Mouse (Mus musculus): ENCODE results near the gene Gjc3.
"Not testable (repeated sequence)": the region's sequence is repeated elsewhere in the genome, so short reads cannot be mapped to it uniquely, and the experiment has no call there.

Gene Gjc3

GRCm38 (mm10) chr5:137962945-137963344 is at the start of gene Gjc3:
Gene Gjc3, minus strand, starts transcription at chr5:137963098.
- in situ Hi-C loops (cut with MboI, MseI): loop anchor here (5.0 kb wide), 1 partner anchor 76 kb away; no protein-coding TSS in a partner anchor

- in situ Hi-C loops (cut with MboI, MseI): no loop called here
Observed at GRCm38 (mm10) chr5:138012382-138012781, 49.5 kb upstream of the Gjc3 start.

- in situ Hi-C loops (cut with MboI, MseI): no loop called here
Observed at GRCm38 (mm10) chr5:138009437-138009836, 46.5 kb upstream of the Gjc3 start.

- in situ Hi-C loops (cut with MboI, MseI): no loop called here
Observed at GRCm38 (mm10) chr5:137986351-137986750, 23.5 kb upstream of the Gjc3 start.

GRCm38 (mm10) chr5:137981300-137981699 is 18.4 kb upstream of the Gjc3 start, which contains the start of gene Azgp1:
Gene Azgp1, plus strand, starts transcription at chr5:137981520.
- in situ Hi-C loops (cut with MboI, MseI): no loop called here

GRCm38 (mm10) chr5:137979081-137979480 is 16.2 kb upstream of the Gjc3 start:
- in situ Hi-C loops (cut with MboI, MseI): no loop called here

- in situ Hi-C loops (cut with MboI, MseI): no loop called here
Observed at GRCm38 (mm10) chr5:137977291-137977690, 14.4 kb upstream of the Gjc3 start.

- in situ Hi-C loops (cut with MboI, MseI): no loop called here
Observed at GRCm38 (mm10) chr5:137975434-137975833, 12.5 kb upstream of the Gjc3 start.

- in situ Hi-C loops (cut with MboI, MseI): no loop called here
Observed at GRCm38 (mm10) chr5:137974724-137975123, 11.8 kb upstream of the Gjc3 start.

GRCm38 (mm10) chr5:137973738-137974137 is 10.8 kb upstream of the Gjc3 start:
- in situ Hi-C loops (cut with MboI, MseI): no loop called here

- in situ Hi-C loops (cut with MboI, MseI): no loop called here
Observed at GRCm38 (mm10) chr5:137973161-137973560, 10.3 kb upstream of the Gjc3 start.

GRCm38 (mm10) chr5:137966492-137966891 is 3.6 kb upstream of the Gjc3 start:
- in situ Hi-C loops (cut with MboI, MseI): no loop called here

GRCm38 (mm10) chr5:137956404-137956803 is 6.5 kb downstream of the Gjc3 start:
- in situ Hi-C loops (cut with MboI, MseI): no loop called here

- in situ Hi-C loops (cut with MboI, MseI): no loop called here
Observed at GRCm38 (mm10) chr5:137951218-137951617, 11.7 kb downstream of the Gjc3 start.

GRCm38 (mm10) chr5:137947303-137947702 is 15.6 kb downstream of the Gjc3 start:
- in situ Hi-C loops (cut with MboI, MseI): no loop called here

GRCm38 (mm10) chr5:137943133-137943532 is 19.8 kb downstream of the Gjc3 start:
- in situ Hi-C loops (cut with MboI, MseI): no loop called here

GRCm38 (mm10) chr5:137940948-137941347 is 21.9 kb downstream of the Gjc3 start:
- in situ Hi-C loops (cut with MboI, MseI): no loop called here

- in situ Hi-C loops (cut with MboI, MseI): no loop called here
Observed at GRCm38 (mm10) chr5:137937238-137937637, 25.7 kb downstream of the Gjc3 start.

- in situ Hi-C loops (cut with MboI, MseI): no loop called here
Observed at GRCm38 (mm10) chr5:137936486-137936885, 26.4 kb downstream of the Gjc3 start.

- in situ Hi-C loops (cut with MboI, MseI): not testable (repeated sequence)
Observed at GRCm38 (mm10) chr5:137933934-137934333, 29.0 kb downstream of the Gjc3 start.

- in situ Hi-C loops (cut with MboI, MseI): no loop called here
Observed at GRCm38 (mm10) chr5:137928439-137928838, 34.5 kb downstream of the Gjc3 start.

GRCm38 (mm10) chr5:137922171-137922570 is 40.7 kb downstream of the Gjc3 start:
- in situ Hi-C loops (cut with MboI, MseI): no loop called here

GRCm38 (mm10) chr5:137921532-137921931 is 41.4 kb downstream of the Gjc3 start, which contains the start of gene Cyp3a13:
Gene Cyp3a13, minus strand, starts transcription at chr5:137921619.
- in situ Hi-C loops (cut with MboI, MseI): no loop called here

GRCm38 (mm10) chr5:137915550-137915949 is 47.3 kb downstream of the Gjc3 start:
- in situ Hi-C loops (cut with MboI, MseI): no loop called here

Measured in regulatory T cell (primary cell).